Mouse (Mus musculus): ENCODE results near the gene Acrbp. TPM values are rescaled to one million over a fixed set of nuclear protein-coding genes. Genes with fewer than 3 reads are reported as not detected.
"Not testable (repeated sequence)": the region's sequence is repeated elsewhere in the genome, so short reads cannot be mapped to it uniquely, and the experiment has no call there.

Gene Acrbp
- total and polyA plus RNA-seq, 2 experiments from 2014 or later = 7.2 to 12.6 TPM

GRCm38 (mm10) chr6:125009181-125010073, 40.1 kb upstream of the Acrbp start:
- Histone ChIP-seq H3K4me3 (ENCODE audit: low read depth, low read length) (peak overlapping the region; percentile 77), H3K4me1 (ENCODE audit: insufficient read depth, low read length) (no peaks in the 10 kb centered on the region), H3K9ac (replicated peaks; ENCODE audit: low read length, poor library complexity, severe bottlenecking) (peak overlapping the region; percentile 89), H3K9me3 (ENCODE audit: low read length) (no peaks in the 10 kb centered on the region), H3K27me3 (ENCODE audit: insufficient read depth, low read length) (no peaks in the 10 kb centered on the region), H3K27ac (ENCODE audit: low read depth, low read length) (peak overlapping the region; percentile 96), H3K36me3 (ENCODE audit: insufficient read depth, low read length) (peaks cover 9% of the 10 kb centered on the region), H3K4me2 (ENCODE audit: low read depth, low read length, poor library complexity, severe bottlenecking) (peak overlapping the region; percentile 88)
- WGBS = under 1% methylated on average over 21 of the region's 78 CpGs
- peak; percentile 89 for DNase-seq (ENCODE audit: low spot score)
- no peak for TF ChIP-seq CTCF (IDR thresholded peaks at IDR 0.05)
- ATAC-seq (ENCODE audit: low FRiP score) = peak; percentile 87

GRCm38 (mm10) chr6:125017682-125018081, 31.8 kb upstream of the Acrbp start:
- H3K27ac ChIP-seq (ENCODE audit: low read depth, low read length) = no peak overlapping the region
- no peak for TF ChIP-seq CTCF (IDR thresholded peaks at IDR 0.05)
- H3K4me3 ChIP-seq (ENCODE audit: low read depth, low read length) = no peak overlapping the region
- H3K9ac ChIP-seq (replicated peaks; ENCODE audit: low read length, poor library complexity, severe bottlenecking) = no peak overlapping the region
- no peaks in the 10 kb centered on the region for H3K4me1 ChIP-seq (ENCODE audit: insufficient read depth, low read length)
- H3K27me3 ChIP-seq (ENCODE audit: insufficient read depth, low read length) = no peaks in the 10 kb centered on the region
- ATAC-seq (ENCODE audit: low FRiP score) (no peak), DNase-seq (ENCODE audit: low spot score) (no peak)
- H3K4me2 ChIP-seq (ENCODE audit: low read depth, low read length, poor library complexity, severe bottlenecking) = no peak overlapping the region
- no peaks in the 10 kb centered on the region for H3K9me3 ChIP-seq (ENCODE audit: low read length)
- WGBS = 92% methylated on average over 3 of the region's 3 CpGs
- H3K36me3 ChIP-seq (ENCODE audit: insufficient read depth, low read length) = peaks cover 7% of the 10 kb centered on the region; the same call in 1 of the 2 replicates

GRCm38 (mm10) chr6:125030532-125030931, 19.0 kb upstream of the Acrbp start:
- H3K36me3 ChIP-seq (ENCODE audit: insufficient read depth, low read length) = peaks cover 46% of the 10 kb centered on the region
- H3K4me1 ChIP-seq (ENCODE audit: insufficient read depth, low read length); H3K4me3 ChIP-seq (ENCODE audit: low read depth, low read length); H3K27ac ChIP-seq (ENCODE audit: low read depth, low read length); H3K4me2 ChIP-seq (ENCODE audit: low read depth, low read length, poor library complexity, severe bottlenecking); H3K9me3 ChIP-seq (ENCODE audit: low read length); H3K9ac ChIP-seq (replicated peaks; ENCODE audit: low read length, poor library complexity, severe bottlenecking); H3K27me3 ChIP-seq (ENCODE audit: insufficient read depth, low read length): not testable (repeated sequence)
- 32% methylated on average over 7 of the region's 9 CpGs for WGBS
- DNase-seq (ENCODE audit: low spot score) (peak; percentile 51), ATAC-seq (ENCODE audit: low FRiP score) (0 out of 2 replicates have a peak, but pooled peaks have one; percentile 13)
- TF ChIP-seq CTCF (IDR thresholded peaks at IDR 0.05) = peak; percentile 86

GRCm38 (mm10) chr6:125031604-125032003, 17.9 kb upstream of the Acrbp start:
- Histone ChIP-seq H3K9ac (replicated peaks; ENCODE audit: low read length, poor library complexity, severe bottlenecking) (no peak overlapping the region), H3K36me3 (ENCODE audit: insufficient read depth, low read length) (peaks cover 50% of the 10 kb centered on the region), H3K9me3 (ENCODE audit: low read length) (no peaks in the 10 kb centered on the region), H3K27ac (ENCODE audit: low read depth, low read length) (no peak overlapping the region), H3K4me2 (ENCODE audit: low read depth, low read length, poor library complexity, severe bottlenecking) (no peak overlapping the region), H3K4me3 (ENCODE audit: low read depth, low read length) (no peak overlapping the region), H3K27me3 (ENCODE audit: insufficient read depth, low read length) (no peaks in the 10 kb centered on the region), H3K4me1 (ENCODE audit: insufficient read depth, low read length) (no peaks in the 10 kb centered on the region)
- no peak for TF ChIP-seq CTCF (IDR thresholded peaks at IDR 0.05)
- DNase-seq (ENCODE audit: low spot score) (no peak), ATAC-seq (ENCODE audit: low FRiP score) (no peak)
- WGBS = 95% methylated on average over 16 of the region's 16 CpGs

GRCm38 (mm10) chr6:125038666-125039065, 10.8 kb upstream of the Acrbp start:
- 94% methylated on average over 4 of the region's 4 CpGs for WGBS
- H3K4me1 ChIP-seq (ENCODE audit: insufficient read depth, low read length) = no peaks in the 10 kb centered on the region
- no peak for DNase-seq (ENCODE audit: low spot score)
- no peak overlapping the region; the same call in 1 of the 2 replicates for H3K4me3 ChIP-seq (ENCODE audit: low read depth, low read length)
- H3K36me3 ChIP-seq (ENCODE audit: insufficient read depth, low read length) = peaks cover 31% of the 10 kb centered on the region
- no peak for ATAC-seq (ENCODE audit: low FRiP score)
- no peak for TF ChIP-seq CTCF (IDR thresholded peaks at IDR 0.05)
- no peak overlapping the region for H3K27ac ChIP-seq (ENCODE audit: low read depth, low read length)
- H3K9ac ChIP-seq (replicated peaks; ENCODE audit: low read length, poor library complexity, severe bottlenecking) = no peak overlapping the region
- H3K4me2 ChIP-seq (ENCODE audit: low read depth, low read length, poor library complexity, severe bottlenecking) = peak overlapping the region; percentile 50
- no peaks in the 10 kb centered on the region for H3K27me3 ChIP-seq (ENCODE audit: insufficient read depth, low read length)
- no peaks in the 10 kb centered on the region for H3K9me3 ChIP-seq (ENCODE audit: low read length)

- 6% methylated on average over 8 of the region's 8 CpGs for WGBS
- ATAC-seq (ENCODE audit: low FRiP score) (peak; percentile 28), DNase-seq (ENCODE audit: low spot score) (no peak)
- peak overlapping the region; percentile 69 for H3K4me3 ChIP-seq (ENCODE audit: low read depth, low read length)
- peaks cover 27% of the 10 kb centered on the region for H3K36me3 ChIP-seq (ENCODE audit: insufficient read depth, low read length)
- no peak overlapping the region for H3K27ac ChIP-seq (ENCODE audit: low read depth, low read length)
- no peaks in the 10 kb centered on the region for H3K27me3 ChIP-seq (ENCODE audit: insufficient read depth, low read length)
- no peaks in the 10 kb centered on the region for H3K4me1 ChIP-seq (ENCODE audit: insufficient read depth, low read length)
- H3K9me3 ChIP-seq (ENCODE audit: low read length) = no peaks in the 10 kb centered on the region
- peak overlapping the region; percentile 50 for H3K4me2 ChIP-seq (ENCODE audit: low read depth, low read length, poor library complexity, severe bottlenecking)
- TF ChIP-seq CTCF (IDR thresholded peaks at IDR 0.05) = no peak
- H3K9ac ChIP-seq (replicated peaks; ENCODE audit: low read length, poor library complexity, severe bottlenecking) = no peak overlapping the region
These were observed 10.4 kb upstream of the Acrbp start for GRCm38 (mm10) chr6:125039131-125039530.

Measured in midbrain, postnatal 0 days (tissue).